Mouse (Mus musculus): Measurements from ENCODE around the gene Scarb1. TPM values are rescaled to one million over a fixed set of nuclear protein-coding genes. Genes with fewer than 3 reads are reported as not detected.

The Scarb1 gene
- polyA plus RNA-seq (2012; fragmentation: generic; extraction: Trizol): 10 to 100 TPM; 11.4 to 18.7 TPM

GRCm38 (mm10) chr5:125340547-125341262 lies at the start of gene Scarb1:
TSS of gene Scarb1 (minus strand) at chr5:125341094.

GRCm38 (mm10) chr5:125389579-125390441 lies 48.9 kb upstream of the Scarb1 start, which contains the start of gene Ubc:
TSS of gene Ubc (minus strand) at chr5:125390202.

GRCm38 (mm10) chr5:125389131-125389578 lies 48.3 kb upstream of the Scarb1 start, which contains the start of gene Gm10382:
TSS of gene Gm10382 (plus strand) at chr5:125389322.

Other genes with a start within 250 kb of the Scarb1 start
- 10 to 100 TPM; 26.2 to 99.3 TPM for gene Ncor2, start 161.9 kb downstream of the Scarb1 start, polyA plus RNA-seq (2012; fragmentation: generic; extraction: Trizol)
- under 1 TPM; 0.51 to 0.73 TPM for gene Gm10382, start 48.2 kb upstream of the Scarb1 start, polyA plus RNA-seq (2012; fragmentation: generic; extraction: Trizol)
- 100 to 1,000 TPM; 394 to 918 TPM for gene Ubc, start 49.1 kb upstream of the Scarb1 start, polyA plus RNA-seq (2012; fragmentation: generic; extraction: Trizol)
- gene Dhx37, start 93.0 kb upstream of the Scarb1 start, polyA plus RNA-seq (2012; fragmentation: generic; extraction: Trizol): 10 to 100 TPM; 15.4 to 16.5 TPM
- 10 to 100 TPM; 17.7 to 27.6 TPM for gene Bri3bp, start 100.5 kb upstream of the Scarb1 start, polyA plus RNA-seq (2012; fragmentation: generic; extraction: Trizol)
- gene Aacs, start 134.7 kb upstream of the Scarb1 start, polyA plus RNA-seq (2012; fragmentation: generic; extraction: Trizol): 10 to 100 TPM; 26.6 to 42.1 TPM
- under 1 TPM in 1 of 2 experiments, not detected in 1; 0.01 TPM for gene Tmem132b, start 190.7 kb upstream of the Scarb1 start, polyA plus RNA-seq (2012; fragmentation: generic; extraction: Trizol)

Data from C3H10T1/2 (cell line).